Mouse (Mus musculus): ENCODE measurements around the gene Nfatc3. TPM values are rescaled to one million over a fixed set of nuclear protein-coding genes. Genes with fewer than 3 reads are reported as not detected.

Nfatc3 gene
- polyA plus RNA-seq, 1 experiment from 2014 or later, result 3.4 TPM

- 93% methylated on average over 10 of the region's 10 CpGs for WGBS
- no peaks in the 10 kb centered on the region for H3K4me1 ChIP-seq (ENCODE audit: control insufficient read depth, insufficient read depth, low read length)
- H3K4me3 ChIP-seq (replicated peaks; ENCODE audit: low read depth, low read length), result no peak overlapping the region
- H3K9ac ChIP-seq (replicated peaks; ENCODE audit: low read length), result no peak overlapping the region
- no peaks in the 10 kb centered on the region for H3K27me3 ChIP-seq (ENCODE audit: control insufficient read depth, insufficient read depth, low read length)
- H3K36me3 ChIP-seq (ENCODE audit: control insufficient read depth, insufficient read depth, low read length), result 0 out of 2 replicates have a peak, but pooled peaks cover 5% of the 10 kb centered on the region
- ATAC-seq (ENCODE audit: low FRiP score, low TSS enrichment) (no peak), DNase-seq (no peak)
- no peak overlapping the region for H3K4me2 ChIP-seq (ENCODE audit: low read length)
- H3K27ac ChIP-seq (replicated peaks; ENCODE audit: low read depth, low read length), result no peak overlapping the region
- H3K9me3 ChIP-seq (ENCODE audit: control insufficient read depth, low read length), result no peaks in the 10 kb centered on the region
Measured at GRCm38 (mm10) chr8:106038721-106039120, 19.9 kb upstream of the Nfatc3 start.

GRCm38 (mm10) chr8:106039605-106040004 lies 19.0 kb upstream of the Nfatc3 start:
- Histone ChIP-seq H3K4me2 (ENCODE audit: low read length) (no peak overlapping the region), H3K27ac (replicated peaks; ENCODE audit: low read depth, low read length) (no peak overlapping the region), H3K27me3 (ENCODE audit: control insufficient read depth, insufficient read depth, low read length) (no peaks in the 10 kb centered on the region), H3K9ac (replicated peaks; ENCODE audit: low read length) (no peak overlapping the region), H3K9me3 (ENCODE audit: control insufficient read depth, low read length) (no peaks in the 10 kb centered on the region), H3K36me3 (ENCODE audit: control insufficient read depth, insufficient read depth, low read length) (0 out of 2 replicates have a peak, but pooled peaks cover 2% of the 10 kb centered on the region), H3K4me3 (replicated peaks; ENCODE audit: low read depth, low read length) (no peak overlapping the region), H3K4me1 (ENCODE audit: control insufficient read depth, insufficient read depth, low read length) (no peaks in the 10 kb centered on the region)
- DNase-seq, result no peak
- no peak for ATAC-seq (ENCODE audit: low FRiP score, low TSS enrichment)
- WGBS, result 86% methylated on average over 4 of the region's 4 CpGs

GRCm38 (mm10) chr8:106040218-106040617 lies 18.4 kb upstream of the Nfatc3 start:
- H3K4me2 ChIP-seq (ENCODE audit: low read length), result no peak overlapping the region
- H3K4me3 ChIP-seq (replicated peaks; ENCODE audit: low read depth, low read length), result no peak overlapping the region
- H3K36me3 ChIP-seq (ENCODE audit: control insufficient read depth, insufficient read depth, low read length), result 0 out of 2 replicates have a peak, but pooled peaks cover 7% of the 10 kb centered on the region
- H3K27me3 ChIP-seq (ENCODE audit: control insufficient read depth, insufficient read depth, low read length), result no peaks in the 10 kb centered on the region
- no peak for DNase-seq
- H3K4me1 ChIP-seq (ENCODE audit: control insufficient read depth, insufficient read depth, low read length), result no peaks in the 10 kb centered on the region
- WGBS, result 79% methylated on average over 4 of the region's 4 CpGs
- H3K9ac ChIP-seq (replicated peaks; ENCODE audit: low read length), result no peak overlapping the region
- no peak for ATAC-seq (ENCODE audit: low FRiP score, low TSS enrichment)
- no peak overlapping the region for H3K27ac ChIP-seq (replicated peaks; ENCODE audit: low read depth, low read length)
- H3K9me3 ChIP-seq (ENCODE audit: control insufficient read depth, low read length), result no peaks in the 10 kb centered on the region

GRCm38 (mm10) chr8:106043055-106043454 lies 15.6 kb upstream of the Nfatc3 start:
- no peaks in the 10 kb centered on the region for H3K9me3 ChIP-seq (ENCODE audit: control insufficient read depth, low read length)
- no peak for ATAC-seq (ENCODE audit: low FRiP score, low TSS enrichment)

GRCm38 (mm10) chr8:106044151-106044550 lies 14.5 kb upstream of the Nfatc3 start:
- DNase-seq (no peak), ATAC-seq (ENCODE audit: low FRiP score, low TSS enrichment) (no peak)
- Histone ChIP-seq H3K36me3 (ENCODE audit: control insufficient read depth, insufficient read depth, low read length) (peaks cover 12% of the 10 kb centered on the region; the same call in 1 of the 2 replicates), H3K9me3 (ENCODE audit: control insufficient read depth, low read length) (no peaks in the 10 kb centered on the region), H3K27me3 (ENCODE audit: control insufficient read depth, insufficient read depth, low read length) (no peaks in the 10 kb centered on the region), H3K4me3 (replicated peaks; ENCODE audit: low read depth, low read length) (no peak overlapping the region), H3K4me1 (ENCODE audit: control insufficient read depth, insufficient read depth, low read length) (no peaks in the 10 kb centered on the region), H3K27ac (replicated peaks; ENCODE audit: low read depth, low read length) (no peak overlapping the region), H3K4me2 (ENCODE audit: low read length) (no peak overlapping the region), H3K9ac (replicated peaks; ENCODE audit: low read length) (no peak overlapping the region)
- WGBS, result 89% methylated on average over 3 of the region's 3 CpGs

More at GRCm38 (mm10) chr8:106043055-106043454, 15.6 kb upstream of the Nfatc3 start:
- DNase-seq, result no peak
- Histone ChIP-seq H3K4me3 (replicated peaks; ENCODE audit: low read depth, low read length) (no peak overlapping the region), H3K4me1 (ENCODE audit: control insufficient read depth, insufficient read depth, low read length) (no peaks in the 10 kb centered on the region), H3K27me3 (ENCODE audit: control insufficient read depth, insufficient read depth, low read length) (no peaks in the 10 kb centered on the region), H3K9ac (replicated peaks; ENCODE audit: low read length) (no peak overlapping the region), H3K4me2 (ENCODE audit: low read length) (no peak overlapping the region), H3K27ac (replicated peaks; ENCODE audit: low read depth, low read length) (no peak overlapping the region), H3K36me3 (ENCODE audit: control insufficient read depth, insufficient read depth, low read length) (peaks cover 12% of the 10 kb centered on the region; the same call in 1 of the 2 replicates)
- 72% methylated on average over 2 of the region's 2 CpGs for WGBS

GRCm38 (mm10) chr8:106046872-106047559 lies 11.6 kb upstream of the Nfatc3 start:
- Histone ChIP-seq H3K4me2 (ENCODE audit: low read length) (no peak overlapping the region), H3K9me3 (ENCODE audit: control insufficient read depth, low read length) (no peaks in the 10 kb centered on the region), H3K36me3 (ENCODE audit: control insufficient read depth, insufficient read depth, low read length) (peaks cover 31% of the 10 kb centered on the region), H3K27ac (replicated peaks; ENCODE audit: low read depth, low read length) (no peak overlapping the region), H3K9ac (replicated peaks; ENCODE audit: low read length) (no peak overlapping the region), H3K4me1 (ENCODE audit: control insufficient read depth, insufficient read depth, low read length) (no peaks in the 10 kb centered on the region), H3K4me3 (replicated peaks; ENCODE audit: low read depth, low read length) (no peak overlapping the region), H3K27me3 (ENCODE audit: control insufficient read depth, insufficient read depth, low read length) (no peaks in the 10 kb centered on the region)
- WGBS, result 92% methylated on average over 11 of the region's 11 CpGs
- ATAC-seq (ENCODE audit: low FRiP score, low TSS enrichment), result no peak
- DNase-seq, result no peak

- peaks cover 41% of the 10 kb centered on the region for H3K36me3 ChIP-seq (ENCODE audit: control insufficient read depth, insufficient read depth, low read length)
- ATAC-seq (ENCODE audit: low FRiP score, low TSS enrichment) (no peak), DNase-seq (no peak)
- H3K9ac ChIP-seq (replicated peaks; ENCODE audit: low read length), result no peak overlapping the region
- H3K27ac ChIP-seq (replicated peaks; ENCODE audit: low read depth, low read length), result no peak overlapping the region
- WGBS, result 83% methylated on average over 5 of the region's 5 CpGs
- no peaks in the 10 kb centered on the region for H3K27me3 ChIP-seq (ENCODE audit: control insufficient read depth, insufficient read depth, low read length)
- no peak overlapping the region for H3K4me3 ChIP-seq (replicated peaks; ENCODE audit: low read depth, low read length)
- no peak overlapping the region for H3K4me2 ChIP-seq (ENCODE audit: low read length)
- H3K4me1 ChIP-seq (ENCODE audit: control insufficient read depth, insufficient read depth, low read length), result no peaks in the 10 kb centered on the region
- H3K9me3 ChIP-seq (ENCODE audit: control insufficient read depth, low read length), result no peaks in the 10 kb centered on the region
Measured at GRCm38 (mm10) chr8:106047854-106048630, 10.6 kb upstream of the Nfatc3 start.

GRCm38 (mm10) chr8:106049840-106050239 lies 8.8 kb upstream of the Nfatc3 start:
- Histone ChIP-seq H3K27ac (replicated peaks; ENCODE audit: low read depth, low read length) (no peak overlapping the region), H3K27me3 (ENCODE audit: control insufficient read depth, insufficient read depth, low read length) (no peaks in the 10 kb centered on the region), H3K4me1 (ENCODE audit: control insufficient read depth, insufficient read depth, low read length) (no peaks in the 10 kb centered on the region), H3K9me3 (ENCODE audit: control insufficient read depth, low read length) (no peaks in the 10 kb centered on the region), H3K4me2 (ENCODE audit: low read length) (no peak overlapping the region), H3K36me3 (ENCODE audit: control insufficient read depth, insufficient read depth, low read length) (peaks cover 47% of the 10 kb centered on the region), H3K4me3 (replicated peaks; ENCODE audit: low read depth, low read length) (no peak overlapping the region), H3K9ac (replicated peaks; ENCODE audit: low read length) (no peak overlapping the region)
- DNase-seq, result no peak
- no peak for ATAC-seq (ENCODE audit: low FRiP score, low TSS enrichment)
- WGBS, result 88% methylated on average over 6 of the region's 6 CpGs
